Mouse (Mus musculus) MEL (cell line): ENCODE results near the gene Tenm3. TPM values are rescaled to one million over a fixed set of nuclear protein-coding genes. Genes with fewer than 3 reads are reported as not detected.

Experiments
- DNase-seq: peaks from one replicate; pipeline ENCODE4 v3.0.0; 2011; ENCODE audit warnings: low read depth, low spot score
- H3K27ac ChIP-seq: 2 replicates; pipeline ENCODE4 v1.5.1; 2012; ENCODE audit warnings: low read depth, mild to moderate bottlenecking, control low read depth, low read length, moderate library complexity; ENCODE audit not compliant: control insufficient read depth
- H3K27me3 ChIP-seq, 2 experiments: fragments of 150-350 bp in 1 of 2; sonication (generic) in 1 of 2; 2 replicates each; pipeline ENCODE4 v1.6.1; 2012; ENCODE audit warnings: low read length in 2 of 2, mild to moderate bottlenecking in 2 of 2, improper control_type of control experiment in 1 of 2, moderate library complexity in 1 of 2; ENCODE audit not compliant: insufficient read depth in 2 of 2, control insufficient read depth in 1 of 2
- H3K36me3 ChIP-seq, 2 experiments: 2 replicates each; pipeline ENCODE4 v1.6.1; 2012 to 2014; ENCODE audit warnings: low read length in 2 of 2, improper control_type of control experiment in 1 of 2, inconsistent platforms in 1 of 2, mild to moderate bottlenecking in 1 of 2; ENCODE audit not compliant: insufficient read depth in 2 of 2, control insufficient read depth in 1 of 2
- H3K4me1 ChIP-seq, 2 experiments: fragments of 150-350 bp in 1 of 2; sonication (generic) in 1 of 2; 2 replicates each; pipeline ENCODE4 v1.6.1; 2012; ENCODE audit warnings: low read length in 2 of 2, improper control_type of control experiment in 1 of 2, mild to moderate bottlenecking in 1 of 2; ENCODE audit not compliant: insufficient read depth in 2 of 2, control insufficient read depth in 1 of 2
- H3K4me3 ChIP-seq, 2 experiments: fragments of 150-350 bp in 1 of 2; sonication (generic) in 1 of 2; 2 replicates each; pipeline ENCODE4 v1.5.1; 2012; ENCODE audit warnings: low read depth in 2 of 2, low read length in 2 of 2, mild to moderate bottlenecking in 2 of 2, moderate library complexity in 2 of 2, control low read depth in 1 of 2, improper control_type of control experiment in 1 of 2; ENCODE audit not compliant: control insufficient read depth in 1 of 2, insufficient read depth in 1 of 2
- H3K79me2 ChIP-seq: 2 replicates; pipeline ENCODE4 v1.6.1; 2012; ENCODE audit warnings: mild to moderate bottlenecking, low read length, moderate library complexity; ENCODE audit not compliant: control insufficient read depth, poor library complexity, insufficient read depth
- H3K9ac ChIP-seq: 2 replicates; pipeline ENCODE4 v1.6.1; 2012; ENCODE audit warnings: low read depth, mild to moderate bottlenecking, control low read depth, low read length, moderate library complexity; ENCODE audit not compliant: control insufficient read depth, poor library complexity, severe bottlenecking
- H3K9me3 ChIP-seq: fragments of 150-350 bp; sonication (generic); replicated peaks from 2 replicates; pipeline ENCODE4 v1.6.1; 2012; ENCODE audit warnings: mild to moderate bottlenecking, low read length, improper control_type of control experiment, moderate library complexity; ENCODE audit not compliant: insufficient read depth
- CHD2 ChIP-seq: IDR thresholded peaks from 2 replicates; pipeline ENCODE4 v1.6.1; 2011; ENCODE audit warnings: low read length, improper control_type of control experiment
- EP300 ChIP-seq, 2 experiments: IDR thresholded peaks; 2 replicates each; pipeline ENCODE4 v1.6.1; 2011; ENCODE audit warnings: improper control_type of control experiment in 2 of 2, low read length in 2 of 2, low read depth in 1 of 2, mild to moderate bottlenecking in 1 of 2
- ETS1 ChIP-seq: IDR thresholded peaks from 2 replicates; pipeline ENCODE4 v1.6.1; 2012; ENCODE audit warnings: low read depth, mild to moderate bottlenecking, inconsistent platforms, low read length, improper control_type of control experiment, moderate library complexity
- GABPA ChIP-seq: IDR thresholded peaks from 2 replicates; pipeline ENCODE4 v1.6.1; 2012; ENCODE audit warnings: low read depth, mild to moderate bottlenecking, inconsistent platforms, low read length, improper control_type of control experiment, moderate library complexity
- GATA1 ChIP-seq: IDR thresholded peaks from 2 replicates; pipeline ENCODE4 v1.6.1; 2011; ENCODE audit warnings: low read depth, low read length, improper control_type of control experiment
- HCFC1 ChIP-seq: IDR thresholded peaks from 2 replicates; pipeline ENCODE4 v1.6.1; 2012; ENCODE audit warnings: low read depth, mild to moderate bottlenecking, inconsistent platforms, low read length, improper control_type of control experiment, moderate library complexity
- JUND ChIP-seq: IDR thresholded peaks from 2 replicates; pipeline ENCODE4 v1.6.1; 2011; ENCODE audit warnings: low read depth, mild to moderate bottlenecking, improper control_type of control experiment, low read length
- MAFK ChIP-seq: IDR thresholded peaks from 2 replicates; pipeline ENCODE4 v1.6.1; 2011; ENCODE audit warnings: low read depth, mild to moderate bottlenecking, low read length, improper control_type of control experiment, borderline replicate concordance
- MAX ChIP-seq: IDR thresholded peaks from 2 replicates; pipeline ENCODE4 v1.6.1; 2011; ENCODE audit warnings: low read length, improper control_type of control experiment
- MEF2A ChIP-seq: IDR thresholded peaks from 2 replicates; pipeline ENCODE4 v1.6.1; 2014; ENCODE audit warnings: low read depth, mild to moderate bottlenecking, inconsistent platforms, low read length, improper control_type of control experiment; ENCODE audit not compliant: poor library complexity, insufficient replicate concordance, severe bottlenecking; ENCODE audit errors: extremely low read depth
- MXI1 ChIP-seq: IDR thresholded peaks from 2 replicates; pipeline ENCODE4 v1.6.1; 2011; ENCODE audit warnings: mild to moderate bottlenecking, low read depth, low read length, improper control_type of control experiment
- MYB ChIP-seq: IDR thresholded peaks from 2 replicates; pipeline ENCODE4 v1.6.1; 2011; ENCODE audit warnings: mild to moderate bottlenecking, low read depth, low read length, improper control_type of control experiment
- NELFE ChIP-seq: IDR thresholded peaks from 2 replicates; pipeline ENCODE4 v1.6.1; 2011; ENCODE audit warnings: low read depth, low read length, improper control_type of control experiment
- NRF1 ChIP-seq: IDR thresholded peaks from 2 replicates; pipeline ENCODE4 v1.6.1; 2014; ENCODE audit warnings: low read depth, mild to moderate bottlenecking, inconsistent platforms, low read length, improper control_type of control experiment, moderate library complexity; ENCODE audit not compliant: poor library complexity, insufficient read depth, severe bottlenecking
- POLR2A ChIP-seq, 2 experiments: IDR thresholded peaks; 2 replicates each; pipeline ENCODE4 v1.6.1; 2011 to 2012; ENCODE audit warnings: low read length in 2 of 2, mild to moderate bottlenecking in 2 of 2, control low read depth in 1 of 2, improper control_type of control experiment in 1 of 2, low read depth in 1 of 2, moderate library complexity in 1 of 2; ENCODE audit not compliant: control insufficient read depth in 1 of 2, insufficient read depth in 1 of 2, poor library complexity in 1 of 2
- POLR2AphosphoS2 ChIP-seq: IDR thresholded peaks from 2 replicates; pipeline ENCODE4 v1.6.1; 2011; ENCODE audit warnings: low read length, improper control_type of control experiment
- RCOR1 ChIP-seq: IDR thresholded peaks from 2 replicates; pipeline ENCODE4 v1.6.1; 2012; ENCODE audit warnings: low read depth, mild to moderate bottlenecking, inconsistent platforms, low read length, improper control_type of control experiment
- SIN3A ChIP-seq: IDR thresholded peaks from 2 replicates; pipeline ENCODE4 v1.6.1; 2012; ENCODE audit warnings: low read length, improper control_type of control experiment, inconsistent platforms
- SMC3 ChIP-seq: IDR thresholded peaks from 2 replicates; pipeline ENCODE4 v1.6.1; 2011; ENCODE audit warnings: low read depth, low read length, improper control_type of control experiment
- TBP ChIP-seq: IDR thresholded peaks from 2 replicates; pipeline ENCODE4 v1.8.0; 2011; ENCODE audit warnings: low read depth, low read length, improper control_type of control experiment
- UBTF ChIP-seq: IDR thresholded peaks from 2 replicates; pipeline ENCODE4 v1.6.1; 2012; ENCODE audit warnings: low read depth, mild to moderate bottlenecking, inconsistent platforms, low read length, improper control_type of control experiment, moderate library complexity, borderline replicate concordance; ENCODE audit not compliant: insufficient read depth
- USF1 ChIP-seq: IDR thresholded peaks from 2 replicates; pipeline ENCODE4 v1.6.1; 2014; ENCODE audit warnings: low read depth, mild to moderate bottlenecking, inconsistent platforms, low read length, improper control_type of control experiment, moderate library complexity
- USF2 ChIP-seq, 2 experiments: IDR thresholded peaks; 2 replicates each; pipeline ENCODE4 v1.6.1; 2011 to 2012; ENCODE audit warnings: improper control_type of control experiment in 2 of 2, low read length in 2 of 2, borderline replicate concordance in 1 of 2, inconsistent platforms in 1 of 2, low read depth in 1 of 2, mild to moderate bottlenecking in 1 of 2; ENCODE audit not compliant: insufficient read depth in 1 of 2
- ZC3H11A ChIP-seq: IDR thresholded peaks from 2 replicates; pipeline ENCODE4 v1.6.1; 2012; ENCODE audit warnings: low read depth, mild to moderate bottlenecking, inconsistent platforms, low read length, improper control_type of control experiment
- ZNF384 ChIP-seq: IDR thresholded peaks from 2 replicates; pipeline ENCODE4 v1.6.1; 2012; ENCODE audit warnings: low read depth, mild to moderate bottlenecking, inconsistent platforms, low read length, improper control_type of control experiment
- polyA plus RNA-seq, 2 experiments: library from polyadenylated mRNA; stranded (reverse) in 1 of 2; unstranded in 1 of 2; fragments of >175 nt in 1 of 2; fragments of >200 nt in 1 of 2; gene quantifications; 2 replicates each; pipeline versions ENCODE4 v1.2.1 to v1.2.4; 2012; ENCODE audit warnings: low replicate concordance in 2 of 2, low read depth in 1 of 2; ENCODE audit not compliant: insufficient read length in 2 of 2, insufficient read depth in 1 of 2, missing spikeins in 1 of 2
- total RNA-seq: library from RNA; depleted of rRNA; stranded (reverse); fragments of 300-350 nt; gene quantifications from 2 replicates; pipeline ENCODE4 v1.2.3, GENCODE M21; 2012

The Tenm3 gene
- total and polyA plus RNA-seq, 3 experiments: not detected

GRCm38 (mm10) chr8:48748503-48749059 is 95.2 kb downstream of the Tenm3 start:
- Histone ChIP-seq H3K27ac (no peak overlapping the region), H3K4me1 (no peaks in the 10 kb centered on the region), H3K9ac (no peak overlapping the region)

GRCm38 (mm10) chr8:48743912-48744311 is 99.8 kb downstream of the Tenm3 start:
- DNase-seq: no peak
- Histone ChIP-seq H3K4me3 (no peak overlapping the region), H3K27ac (no peak overlapping the region), H3K9ac (no peak overlapping the region), H3K79me2 (no peaks in the 10 kb centered on the region), H3K36me3 (no peaks in the 10 kb centered on the region), H3K4me1 (no peaks in the 10 kb centered on the region), H3K27me3 (no peaks in the 10 kb centered on the region), H3K9me3 (no peaks in the 10 kb centered on the region)
- TF ChIP-seq POLR2AphosphoS2: no peak
- no peak for TF ChIP-seq MXI1
- TF ChIP-seq NELFE: no peak
- TF ChIP-seq USF2 (IDR thresholded peaks at IDR 0.05; ENCODE audit: borderline replicate concordance in 1 of 2, insufficient read depth in 1 of 2, low read depth in 1 of 2, low read length in 2 of 2): no peak
- no peak for TF ChIP-seq ZNF384
- TF ChIP-seq TBP: no peak
- TF ChIP-seq MAFK: no peak
- TF ChIP-seq GATA1: no peak
- no peak for TF ChIP-seq USF1
- no peak for TF ChIP-seq SMC3
- TF ChIP-seq MEF2A: no peak
- no peak for TF ChIP-seq CHD2
- TF ChIP-seq MAX: no peak
- no peak for TF ChIP-seq JUND
- TF ChIP-seq ETS1: no peak
- TF ChIP-seq GABPA: no peak
- no peak for TF ChIP-seq UBTF
- no peak for TF ChIP-seq NRF1
- no peak for TF ChIP-seq ZC3H11A

More at GRCm38 (mm10) chr8:48748503-48749059, 95.2 kb downstream of the Tenm3 start:
- H3K79me2 ChIP-seq: no peaks in the 10 kb centered on the region
- TF ChIP-seq ZC3H11A: no peak
- TF ChIP-seq MAX: no peak
- TF ChIP-seq USF1: no peak
- no peak for TF ChIP-seq RCOR1
- no peak for TF ChIP-seq POLR2A (IDR thresholded peaks at IDR 0.05; ENCODE audit: control insufficient read depth in 1 of 2, insufficient read depth in 1 of 2, low read depth in 1 of 2, low read length in 2 of 2, poor library complexity in 1 of 2)
- TF ChIP-seq SMC3: no peak
- TF ChIP-seq EP300 (IDR thresholded peaks at IDR 0.05; ENCODE audit: low read depth in 1 of 2, low read length in 2 of 2): no peak
- no peak for TF ChIP-seq ZNF384
- TF ChIP-seq GABPA: no peak
- no peak for TF ChIP-seq MXI1
- no peak for TF ChIP-seq SIN3A
- no peak for TF ChIP-seq MYB
- no peak for TF ChIP-seq HCFC1
- no peaks in the 10 kb centered on the region for H3K9me3 ChIP-seq
- H3K27me3 ChIP-seq: no peaks in the 10 kb centered on the region
- no peak for DNase-seq
- no peak overlapping the region for H3K4me3 ChIP-seq
- H3K36me3 ChIP-seq: no peaks in the 10 kb centered on the region
